Mouse (Mus musculus): ENCODE measurements around the gene Grid1.

- TF ChIP-seq POLR2A (IDR thresholded peaks at IDR 0.05; ENCODE audit: borderline replicate concordance, extremely low read depth, low read depth, low read length) (no peak), CTCF (IDR thresholded peaks at IDR 0.05; ENCODE audit: insufficient read depth, low read length) (no peak)
These were observed 189.2 kb downstream of the Grid1 start for GRCm38 (mm10) chr14:35009074-35009473.
